Mouse (Mus musculus) left cerebral cortex, postnatal 36 days (tissue): Measurements from ENCODE around the gene Camkmt. TPM values are rescaled to one million over a fixed set of nuclear protein-coding genes. Genes with fewer than 3 reads are reported as not detected.

Source experiments
- DNase-seq, 2 experiments: peaks; one replicate each; pipeline ENCODE4 v3.0.0; 2021 to 2022; ENCODE audit warnings: low spot score in 2 of 2, mixed read lengths in 1 of 2
- intact Hi-C: fragments of 180-260 bp; cut with DNase I; formaldehyde crosslinking; loops from one replicate; pipeline ENCODE4 v1.15.1; 2025
- total RNA-seq, 2 experiments: library from RNA; stranded (reverse); gene quantifications; 2 replicates each; pipeline ENCODE4 v1.2.3; 2021

Camkmt gene
- total RNA-seq, 2 experiments from 2014 or later: 9.5 to 10.0 TPM

DNA sequence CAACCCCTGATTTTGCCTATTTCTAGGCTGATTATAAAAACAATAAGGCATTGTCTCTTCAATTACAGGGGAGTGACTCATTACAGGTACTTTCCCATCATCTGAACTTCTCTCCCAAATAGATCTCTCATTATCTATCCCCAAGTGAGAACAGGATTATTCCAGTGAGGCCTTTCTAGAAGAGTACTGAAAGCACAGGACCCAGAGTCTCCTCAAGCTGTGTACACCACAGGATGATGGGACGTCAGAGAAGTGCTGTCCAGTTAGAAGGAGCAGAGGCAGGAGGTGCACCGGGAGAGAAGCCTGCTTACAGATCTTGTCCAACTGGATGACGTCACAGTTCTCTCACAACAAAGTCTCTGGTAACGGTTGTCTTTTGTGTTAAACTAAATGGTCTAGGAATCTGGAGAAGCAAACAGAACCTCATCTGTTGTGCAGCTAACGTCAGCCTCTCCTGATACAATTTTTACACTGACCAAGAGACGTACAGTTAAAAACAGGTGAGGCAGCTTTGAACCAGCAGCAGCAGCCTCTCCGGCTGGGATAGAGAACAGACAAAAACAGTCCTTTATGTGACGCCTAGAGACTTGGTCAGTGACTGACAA is 259.1 kb downstream of the Camkmt start:
- intact Hi-C loops: no loop called here
- DNase-seq: no peak

DNA sequence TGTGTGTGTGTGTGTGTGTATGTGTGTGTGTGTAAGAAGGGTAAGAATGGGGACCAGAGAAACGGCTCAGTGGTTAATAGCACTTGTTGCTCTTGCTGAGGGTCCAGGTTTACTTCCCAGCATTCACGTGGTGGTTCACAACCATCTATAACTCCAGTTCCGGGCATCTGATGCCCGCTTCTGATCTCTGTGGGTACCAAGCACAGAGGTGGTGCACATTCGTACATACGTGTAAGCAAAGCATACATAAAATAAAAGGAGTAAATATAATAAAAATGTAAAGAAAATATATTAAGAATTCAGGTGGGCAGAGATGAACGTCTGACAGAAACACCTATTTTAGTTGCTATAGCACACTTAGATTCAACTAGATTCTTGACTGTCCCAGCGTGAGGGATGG is 260.9 kb downstream of the Camkmt start:
- intact Hi-C loops: no loop called here
- DNase-seq: no peak

DNA sequence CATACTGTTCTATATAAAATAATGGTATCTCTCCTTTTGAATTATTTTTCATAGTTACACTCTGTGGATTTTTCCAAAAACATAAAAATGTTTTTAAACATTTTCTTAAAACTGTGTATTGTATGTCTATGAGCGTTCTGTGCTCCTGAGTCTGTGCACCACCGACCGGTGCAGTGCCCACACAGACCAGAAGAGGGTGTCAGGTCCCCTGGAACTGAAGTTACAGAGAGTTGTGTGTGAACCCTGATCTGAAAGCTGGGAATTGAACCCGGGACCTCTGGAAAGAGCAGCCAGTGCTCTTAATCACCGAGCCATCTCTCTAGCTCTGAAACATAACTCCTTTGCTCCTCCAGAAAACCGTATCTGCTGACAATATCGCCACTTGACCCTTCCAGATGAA is 262.4 kb downstream of the Camkmt start:
- intact Hi-C loops: no loop called here
- no peak for DNase-seq

DNA sequence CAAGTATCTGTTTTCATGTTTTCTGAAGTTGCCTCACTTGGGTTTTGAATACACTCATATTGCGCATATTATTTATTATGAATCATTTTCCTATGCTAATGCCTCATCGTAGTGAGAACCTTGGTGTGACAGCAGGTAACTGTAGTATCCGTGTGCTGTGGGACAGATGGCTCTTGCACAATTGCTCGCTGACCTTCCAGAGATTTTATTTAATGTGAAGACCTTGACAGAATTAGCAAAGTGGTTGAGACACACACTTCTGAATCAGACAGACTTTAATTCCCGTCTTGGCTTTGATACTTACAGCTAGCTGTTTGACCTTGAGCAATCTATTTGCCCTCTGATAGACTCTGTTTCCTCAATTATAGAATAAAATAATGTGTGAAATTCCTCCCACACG is 262.8 kb downstream of the Camkmt start:
- intact Hi-C loops: no loop called here
- DNase-seq: no peak

DNA sequence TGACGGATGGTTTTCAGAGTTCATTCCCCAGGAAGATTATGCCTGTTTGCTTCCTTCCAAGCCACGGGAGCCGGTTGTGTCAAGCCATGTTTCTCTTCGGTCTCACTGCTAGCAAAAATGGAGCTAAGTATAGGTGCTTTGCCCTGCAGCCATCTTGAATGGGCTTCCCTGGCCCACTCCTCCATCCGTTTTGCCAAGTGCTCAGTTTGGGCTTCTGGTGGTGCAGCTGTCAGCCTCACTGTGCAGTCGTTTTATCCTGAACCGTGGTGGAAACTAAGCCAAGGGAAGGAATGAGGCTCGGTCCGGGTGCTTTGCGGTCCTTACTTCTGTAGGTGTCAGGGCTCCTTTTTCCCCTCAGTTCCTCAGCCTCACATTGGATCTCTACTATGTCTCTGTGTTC is 263.3 kb downstream of the Camkmt start:
- no peak for DNase-seq
- intact Hi-C loops: no loop called here

DNA sequence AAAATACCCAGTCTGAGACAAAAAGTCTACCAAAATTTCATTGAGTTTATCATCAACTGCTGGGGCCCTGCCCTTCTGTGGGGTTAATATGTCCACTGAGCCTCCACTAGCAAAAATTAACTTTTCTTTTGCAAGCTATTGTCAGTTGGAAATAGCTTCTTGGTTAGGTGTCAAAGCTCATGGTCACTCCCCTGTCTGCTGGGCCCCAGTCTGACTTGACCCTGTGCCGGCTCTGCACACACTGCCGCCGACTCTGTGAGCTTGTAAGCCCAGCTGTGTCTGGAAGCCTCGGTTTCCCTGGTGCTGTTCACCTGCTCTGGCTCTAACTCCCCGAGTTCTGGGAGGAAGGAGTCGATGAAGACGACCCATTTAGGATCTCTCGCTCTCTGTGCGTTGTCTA is 265.0 kb downstream of the Camkmt start:
- intact Hi-C loops: no loop called here
- DNase-seq: no peak

DNA sequence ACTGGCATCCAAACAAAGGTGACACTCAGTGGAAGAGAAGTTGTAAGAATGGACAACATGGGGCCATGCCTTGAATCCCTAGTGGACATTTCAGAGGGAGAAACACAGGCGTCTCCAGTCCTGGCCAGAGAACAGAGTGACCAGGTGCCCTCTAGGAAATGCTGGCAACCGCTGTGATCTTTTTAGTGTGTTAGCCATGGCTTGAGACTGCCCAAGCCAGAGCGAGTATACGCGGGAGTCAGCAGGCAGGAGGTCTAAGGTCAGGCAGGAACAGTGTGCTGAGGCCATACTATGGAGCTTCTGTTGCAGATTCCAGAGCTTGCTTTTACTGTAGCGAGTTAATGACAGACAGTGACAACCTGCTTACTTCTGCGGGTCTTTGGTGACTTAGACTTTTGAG is 270.7 kb downstream of the Camkmt start:
- no peak for DNase-seq

DNA sequence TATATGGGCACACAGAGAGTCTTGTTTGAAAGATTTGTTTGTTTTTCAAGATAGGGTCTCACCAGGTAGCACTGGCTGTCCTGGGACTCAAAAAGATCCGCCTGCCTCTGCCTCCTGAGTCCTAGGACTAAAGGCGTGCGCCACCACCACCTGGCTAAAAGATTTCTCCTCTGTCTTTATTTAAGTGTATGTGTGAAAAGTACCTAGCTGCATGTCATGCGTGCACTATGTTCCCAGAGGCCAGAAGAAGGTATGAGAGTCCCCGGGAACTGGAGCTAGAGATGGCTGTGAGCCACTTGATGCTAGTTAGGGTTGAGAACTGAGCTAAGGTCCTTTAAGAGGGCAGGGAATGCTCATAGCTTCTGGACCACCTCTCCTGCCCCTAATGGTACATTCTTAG is 277.0 kb downstream of the Camkmt start:
- no peak for DNase-seq
- intact Hi-C loops: no loop called here

More for the DNA sequence above, 270.7 kb downstream of the Camkmt start:
- intact Hi-C loops: no loop called here

DNA sequence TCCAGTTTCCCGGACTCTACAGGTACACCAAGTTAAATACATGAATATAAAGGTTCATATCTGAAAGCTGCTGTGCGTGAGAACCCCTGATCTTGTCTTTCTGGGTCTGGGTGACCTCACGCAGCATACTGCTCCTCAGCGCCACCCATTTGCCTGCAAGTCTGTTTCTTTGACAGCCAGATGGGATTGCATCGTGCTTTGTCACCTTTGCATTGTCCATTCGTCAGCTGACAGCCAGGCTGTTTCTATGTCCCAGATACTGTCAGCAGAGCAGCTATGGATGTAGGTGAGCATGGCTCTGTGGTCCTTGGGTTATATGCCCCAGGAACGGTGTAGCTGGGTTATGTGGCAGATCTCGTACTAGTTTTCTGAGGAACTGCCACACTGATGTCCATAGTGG is 278.4 kb downstream of the Camkmt start:
- intact Hi-C loops: no loop called here

DNA sequence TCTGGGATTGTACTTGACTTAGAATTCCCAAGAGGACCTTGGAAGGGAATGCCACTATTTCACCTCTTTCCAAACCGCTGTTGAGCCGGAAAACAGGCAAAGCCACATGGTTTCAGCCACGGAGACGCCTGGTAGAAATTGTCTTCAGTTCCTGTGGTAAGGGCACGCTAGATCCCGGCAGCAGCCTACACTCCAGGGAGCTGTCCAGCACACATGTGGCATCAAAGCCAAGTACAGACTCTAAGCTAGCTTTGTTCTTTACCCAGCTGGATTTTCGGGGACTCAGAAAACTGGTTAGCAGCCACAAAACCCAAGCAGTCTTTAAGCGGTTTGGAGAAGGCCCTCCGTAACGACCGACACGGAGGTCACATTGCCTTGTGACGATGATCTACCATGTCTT is 281.7 kb downstream of the Camkmt start:
- intact Hi-C loops: no loop called here
- no peak for DNase-seq

More for the DNA sequence above, 278.4 kb downstream of the Camkmt start:
- DNase-seq: no peak

DNA sequence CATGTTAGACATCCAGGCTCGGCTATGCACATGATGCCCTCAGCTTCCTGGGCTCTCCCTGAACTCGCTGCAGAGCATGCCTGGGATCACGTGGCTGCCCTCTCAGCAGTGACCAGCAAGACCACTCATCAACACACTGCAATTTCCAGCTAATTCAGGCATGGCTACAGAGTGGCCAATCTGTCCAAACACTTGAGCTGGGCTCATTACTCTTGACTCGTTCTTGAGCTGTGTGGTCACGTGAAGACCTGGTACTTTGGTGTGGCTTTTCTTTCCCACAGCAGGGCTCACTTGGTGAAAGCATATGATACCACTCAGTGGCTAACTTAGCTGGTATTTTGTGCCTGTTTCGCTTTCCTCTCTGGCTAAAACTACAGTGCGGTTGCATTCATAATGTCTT is 282.2 kb downstream of the Camkmt start:
- intact Hi-C loops: no loop called here
- DNase-seq: no peak

DNA sequence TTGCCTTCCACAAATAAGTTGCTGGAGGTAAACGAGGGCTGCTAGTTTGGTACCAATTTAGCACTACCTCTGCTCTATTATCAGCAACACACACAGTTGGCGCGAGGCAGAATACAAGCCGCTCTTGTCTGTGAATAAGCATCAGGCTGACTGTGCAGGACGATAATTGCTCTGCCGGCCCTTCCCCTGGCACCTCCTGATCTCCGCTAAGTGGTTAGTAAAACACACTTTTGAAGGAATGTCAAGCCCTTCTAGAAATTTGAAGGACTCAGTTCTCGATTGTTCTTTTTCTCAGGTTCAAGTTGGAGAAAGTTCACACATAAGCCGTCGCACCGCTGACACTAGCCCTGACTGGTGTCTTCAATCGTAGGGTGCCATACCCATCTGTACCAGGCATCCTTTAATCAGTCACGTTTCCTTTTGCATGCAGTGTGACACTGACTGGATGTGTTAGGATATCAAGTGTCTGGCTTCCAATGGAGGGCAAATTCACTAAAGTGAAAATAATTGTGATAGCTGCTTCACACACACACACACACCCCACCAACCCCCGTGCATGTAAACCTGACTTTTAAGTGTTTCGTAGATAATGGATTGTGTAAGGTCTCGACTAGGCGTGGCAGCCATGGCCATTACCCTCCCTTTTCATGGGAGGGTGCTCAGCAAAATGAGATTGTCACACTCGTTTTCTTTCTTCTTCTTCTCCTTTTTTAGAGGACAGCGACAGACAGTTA is 283.9 kb downstream of the Camkmt start:
- DNase-seq: no peak
- intact Hi-C loops: no loop called here

DNA sequence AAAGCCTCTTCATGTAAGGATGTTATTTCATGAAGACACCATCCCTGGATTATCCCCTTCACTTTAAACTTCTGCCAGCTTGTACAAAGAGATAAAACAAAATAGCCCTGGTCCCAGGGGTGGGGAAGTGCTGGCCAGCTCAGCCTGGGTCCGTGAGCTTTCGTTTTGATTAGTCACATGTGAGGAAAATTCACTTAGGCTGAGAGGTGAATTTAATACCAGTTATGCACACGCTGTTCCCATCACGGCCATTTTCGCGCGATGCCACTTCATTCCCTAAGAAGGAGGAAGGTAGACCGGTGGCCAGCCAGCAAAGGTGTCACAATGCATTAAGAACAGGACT is 284.5 kb downstream of the Camkmt start:
- intact Hi-C loops: no loop called here
- DNase-seq: no peak

DNA sequence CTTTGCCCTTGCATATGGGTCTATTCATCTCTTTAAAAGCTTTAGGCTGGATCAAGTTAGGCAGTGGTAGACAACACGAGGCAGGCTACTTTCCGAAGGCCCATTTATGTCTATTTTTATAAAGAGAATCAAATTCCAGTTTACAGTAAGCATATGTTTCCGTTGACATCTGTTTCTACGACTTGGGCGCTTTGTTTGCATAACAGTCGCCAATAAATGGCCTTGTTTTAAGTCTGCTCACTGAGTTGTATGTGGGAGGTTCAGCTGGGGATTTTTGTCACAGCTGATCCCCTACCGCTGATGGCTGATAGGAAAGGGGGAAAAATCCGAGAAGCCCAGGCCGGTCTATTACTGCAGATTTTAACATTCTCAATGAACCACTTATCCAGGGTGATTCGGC is 285.2 kb downstream of the Camkmt start:
- intact Hi-C loops: no loop called here
- DNase-seq: no peak

DNA sequence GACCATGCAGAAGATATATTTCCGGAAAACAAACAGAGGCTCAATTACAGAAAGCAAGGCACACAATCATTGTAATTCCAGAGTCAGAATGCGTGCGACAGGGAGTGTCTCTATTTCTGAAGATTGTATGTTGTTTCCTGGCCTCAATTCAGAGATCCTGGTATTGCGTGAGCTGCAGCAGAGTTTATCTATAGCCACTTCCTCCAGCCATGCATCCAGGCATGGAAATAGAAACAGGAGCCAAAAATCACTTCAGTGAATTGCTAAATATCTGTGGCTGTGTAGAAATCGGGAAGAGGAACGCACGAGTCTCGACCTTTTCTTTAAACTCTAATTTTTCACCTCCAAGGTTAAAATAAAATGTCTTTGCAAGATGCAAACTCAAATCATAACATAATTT is 287.1 kb downstream of the Camkmt start:
- intact Hi-C loops: no loop called here
- DNase-seq: no peak

DNA sequence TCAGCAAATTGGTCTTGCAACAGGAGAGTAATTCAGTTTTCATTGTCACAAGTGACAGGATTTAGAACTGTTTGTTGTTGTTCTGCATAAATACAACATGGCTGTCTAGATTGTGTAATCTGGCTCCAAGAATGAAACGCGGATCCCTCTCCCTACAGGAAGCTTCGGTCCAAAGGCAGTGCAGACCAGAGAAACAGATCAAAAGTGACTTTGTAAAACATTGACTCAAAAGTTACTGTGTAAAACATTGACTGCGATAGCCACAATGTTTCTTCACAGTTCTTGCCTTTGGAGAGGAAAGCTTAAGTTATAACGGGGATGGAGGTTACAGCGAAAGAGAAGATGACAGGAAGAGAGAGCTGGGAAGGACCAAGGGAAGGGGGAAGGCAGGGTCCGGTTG is 288.7 kb downstream of the Camkmt start:
- intact Hi-C loops: no loop called here

DNA sequence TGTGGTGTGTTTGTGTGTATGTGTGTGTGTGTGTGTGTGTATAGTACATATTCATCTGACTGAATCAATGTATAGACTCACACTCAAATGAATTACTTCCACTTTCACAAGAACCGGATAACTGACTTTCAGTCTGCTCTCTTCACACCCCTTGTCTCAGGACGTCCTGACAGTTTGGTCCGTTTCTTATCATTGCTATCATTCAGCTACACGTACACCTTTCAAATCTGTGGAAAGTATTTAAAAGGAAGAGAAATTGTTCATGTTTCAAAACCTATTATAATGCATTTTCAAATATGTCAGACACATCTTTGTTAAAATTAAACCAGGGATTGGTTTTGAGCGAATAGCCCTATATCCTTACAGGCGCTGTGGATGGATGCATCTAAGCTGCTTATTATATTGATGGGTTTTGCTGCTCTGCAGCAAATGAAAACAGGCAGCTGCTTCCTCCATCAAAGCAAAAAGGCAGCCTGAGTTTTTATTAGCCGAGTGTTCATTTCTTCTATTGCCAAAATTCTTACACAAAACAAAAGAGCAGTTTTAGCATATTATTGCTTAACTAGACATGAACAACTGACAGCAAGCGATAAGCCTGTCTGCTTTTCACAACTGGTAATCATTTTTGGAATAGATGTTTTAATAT is 291.3 kb downstream of the Camkmt start:
- intact Hi-C loops: no loop called here
- DNase-seq: no peak

More for the DNA sequence above, 288.7 kb downstream of the Camkmt start:
- DNase-seq: no peak

DNA sequence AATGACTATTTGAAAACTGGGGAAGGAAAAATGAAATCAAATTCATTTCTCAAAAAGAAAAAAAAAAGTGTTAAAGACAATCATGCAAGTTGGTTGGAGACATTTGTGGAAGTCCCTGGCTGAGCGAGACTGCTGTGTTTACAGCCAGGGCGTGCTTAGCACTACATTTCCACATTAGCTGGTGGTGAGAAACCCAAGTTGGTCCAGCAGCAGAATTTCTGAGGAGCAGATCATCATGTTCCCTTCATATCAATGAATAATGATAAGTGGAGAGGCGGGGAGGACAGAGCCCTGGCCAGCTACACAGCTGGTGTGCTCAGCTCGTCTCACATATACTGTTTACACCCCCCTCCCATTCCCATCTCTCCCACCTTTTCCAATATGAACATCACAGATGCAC is 292.0 kb downstream of the Camkmt start:
- intact Hi-C loops: no loop called here
- DNase-seq: no peak

DNA sequence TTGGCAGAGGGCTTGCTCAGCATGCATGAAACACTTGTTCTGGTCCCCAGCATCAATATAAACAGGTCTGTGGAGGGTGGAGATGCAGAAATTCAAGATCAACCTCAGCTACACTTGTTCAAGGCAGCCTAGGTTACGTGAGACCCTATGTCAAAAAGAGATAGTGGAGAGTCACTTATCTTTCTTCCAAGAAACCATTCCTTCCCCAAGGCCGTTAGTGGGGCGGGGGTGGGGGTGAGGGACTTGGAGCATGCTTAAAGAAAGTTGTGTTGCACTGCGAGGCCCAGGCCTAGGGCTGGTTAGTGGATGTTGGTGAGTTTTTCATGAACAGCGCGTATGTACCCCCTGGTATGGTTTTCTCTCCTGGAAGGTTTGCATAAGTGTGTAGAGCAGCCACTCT is 292.6 kb downstream of the Camkmt start:
- DNase-seq: no peak
- intact Hi-C loops: no loop called here

DNA sequence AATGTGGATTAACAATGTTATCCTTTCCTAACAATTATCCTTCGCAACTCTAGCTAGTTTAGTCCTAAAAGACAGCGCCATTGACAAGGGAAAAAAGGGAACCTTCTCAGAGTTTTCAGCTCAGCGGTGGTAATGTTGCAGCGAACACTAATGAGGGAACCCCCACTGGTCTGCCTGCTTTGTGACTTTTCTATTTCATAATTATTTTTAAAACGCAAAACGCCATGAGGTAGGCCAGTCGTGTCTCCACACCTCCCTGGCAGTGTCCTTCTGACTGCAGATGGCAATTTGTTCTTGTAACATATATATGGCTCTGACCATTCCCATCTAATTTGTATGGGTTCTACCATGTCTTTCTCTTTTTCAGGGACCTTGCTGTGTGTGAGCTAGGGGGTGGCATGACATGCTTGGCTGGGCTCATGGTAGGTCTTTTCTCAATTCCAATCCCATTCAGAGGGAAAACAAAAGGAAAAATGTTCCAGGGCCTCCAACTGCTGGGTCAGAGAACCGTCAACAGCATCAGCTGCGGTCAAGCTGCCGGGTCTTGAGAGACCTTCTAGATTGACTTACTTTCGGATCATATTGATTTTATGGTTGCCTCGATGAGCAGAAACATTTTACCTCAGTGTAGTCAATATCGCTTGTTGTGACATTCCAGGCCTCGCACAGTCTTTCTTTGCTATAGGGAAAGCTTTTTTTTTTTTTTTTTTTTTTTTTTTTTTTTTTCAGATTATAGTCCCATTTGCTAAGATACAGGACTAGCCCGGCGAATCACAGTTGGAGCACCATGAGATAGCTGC is 302.9 kb downstream of the Camkmt start:
- intact Hi-C loops: no loop called here
- DNase-seq: no peak
